Mouse (Mus musculus) bone marrow macrophage, adult 2 months (primary cell): ENCODE measurements at regions not wholly inside any gene's neighbourhood (a gene's known extent, or its start where the extent isn't known, plus 50 kb on each side); places are given as distances from the start of the nearest gene placed in this dataset.

ENCODE experiments used
- H3K27ac ChIP-seq: 2 replicates; pipeline ENCODE4 v1.5.1; 2012; ENCODE audit warnings: low read depth, low read length; ENCODE audit not compliant: insufficient read depth
- H3K4me1 ChIP-seq: 2 replicates; pipeline ENCODE4 v1.6.1; 2012; ENCODE audit warnings: low read length; ENCODE audit not compliant: control insufficient read depth, insufficient read depth
- H3K4me3 ChIP-seq: 2 replicates; pipeline ENCODE4 v1.5.1; 2012; ENCODE audit warnings: mild to moderate bottlenecking, low read length, moderate library complexity; ENCODE audit not compliant: insufficient read depth
- CTCF ChIP-seq: IDR thresholded peaks from 2 replicates; pipeline ENCODE4 v1.5.1; 2012; ENCODE audit warnings: low read depth, mild to moderate bottlenecking, low read length, moderate library complexity
- POLR2A ChIP-seq: IDR thresholded peaks from 2 replicates; pipeline ENCODE4 v1.6.1; 2012; ENCODE audit warnings: mild to moderate bottlenecking, low read depth, low read length, borderline replicate concordance

DNA sequence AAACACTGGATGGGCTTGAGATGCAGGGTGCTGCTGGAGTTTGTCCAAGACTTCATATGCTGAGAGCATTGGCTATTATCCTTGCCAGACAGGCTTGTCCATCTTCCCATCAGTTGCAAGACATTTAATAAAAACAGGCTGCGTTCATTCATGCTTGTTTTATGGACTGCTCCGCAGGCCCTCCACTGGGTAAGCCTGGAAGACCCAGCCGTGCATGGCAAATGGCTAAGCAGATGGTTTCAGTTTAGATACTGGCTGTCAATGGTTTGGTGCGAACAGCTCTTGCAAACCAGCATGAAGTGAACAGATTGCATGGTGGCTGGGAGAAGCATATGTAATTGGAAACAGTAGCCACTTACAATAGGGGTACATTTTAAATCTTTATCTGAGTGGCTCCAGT lies 556.4 kb upstream of the Klf4 start:
- Histone ChIP-seq H3K4me1 (peaks cover 10% of the 10 kb centered on the region), H3K4me3 (no peak overlapping the region), H3K27ac (no peak overlapping the region)
- TF ChIP-seq POLR2A: no peak
- TF ChIP-seq CTCF: no peak

DNA sequence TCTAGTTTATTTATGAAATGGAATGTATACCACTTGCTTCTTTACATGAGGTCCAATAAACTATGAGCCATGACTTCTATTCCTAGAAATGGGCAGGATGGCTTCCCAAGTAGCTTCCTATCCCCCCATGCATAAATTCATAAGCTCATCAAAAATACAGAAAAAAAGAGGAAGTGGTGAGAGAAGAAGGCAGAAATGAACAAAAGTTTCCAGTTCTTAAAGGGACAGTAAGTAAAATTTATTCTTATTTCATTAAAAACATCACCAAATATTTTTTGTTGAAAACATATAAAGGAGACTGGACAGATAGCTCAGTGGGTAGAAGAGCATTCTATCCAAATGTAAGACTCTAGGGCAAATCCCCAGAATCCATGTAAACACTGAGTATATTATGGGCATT lies 554.0 kb upstream of the Klf4 start:
- TF ChIP-seq CTCF (no peak), POLR2A (no peak)
- H3K27ac ChIP-seq: no peak overlapping the region
- peaks cover 14% of the 10 kb centered on the region for H3K4me1 ChIP-seq
- no peak overlapping the region for H3K4me3 ChIP-seq

DNA sequence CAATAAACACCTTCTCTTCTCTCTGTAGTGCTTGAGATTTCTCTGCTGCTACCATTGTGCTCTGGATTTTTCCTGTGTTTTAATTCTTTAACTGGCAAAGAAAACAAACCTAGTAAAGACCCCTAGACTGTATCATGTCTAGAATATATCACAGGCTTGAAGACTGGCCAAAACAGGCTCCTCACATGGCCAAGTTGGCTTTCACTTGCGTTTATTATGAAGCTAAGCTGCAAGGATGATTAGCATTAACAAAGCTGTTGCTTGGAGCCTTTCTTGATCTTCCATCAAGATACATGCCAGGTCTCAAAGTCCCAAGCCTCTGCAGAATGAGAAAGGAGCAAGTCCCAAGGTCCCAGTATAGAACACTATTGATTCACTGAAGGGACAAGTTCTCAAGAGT lies 551.9 kb upstream of the Klf4 start:
- TF ChIP-seq POLR2A: no peak
- no peak for TF ChIP-seq CTCF
- H3K4me3 ChIP-seq: no peak overlapping the region
- H3K4me1 ChIP-seq: peaks cover 22% of the 10 kb centered on the region
- H3K27ac ChIP-seq: no peak overlapping the region

DNA sequence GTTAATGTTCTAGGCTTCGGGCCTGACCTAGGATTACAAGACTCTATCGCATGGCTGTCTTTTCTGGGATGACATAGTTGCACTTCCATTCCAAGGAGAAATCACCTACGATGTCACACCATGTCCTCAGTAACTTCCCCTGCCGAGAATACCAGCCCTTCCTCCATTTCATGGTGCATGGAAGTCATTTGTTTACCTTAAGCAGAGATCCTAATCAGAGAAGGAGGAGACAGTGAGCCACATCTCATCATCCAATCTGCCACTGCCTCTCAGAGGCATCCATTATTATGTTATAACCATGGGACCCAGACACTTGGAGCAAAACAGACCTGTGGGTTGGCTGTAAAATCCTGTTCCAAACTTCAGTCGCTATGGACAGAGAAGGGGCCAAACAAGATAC lies 550.1 kb upstream of the Klf4 start:
- H3K4me1 ChIP-seq: peaks cover 22% of the 10 kb centered on the region
- no peak for TF ChIP-seq POLR2A
- no peak for TF ChIP-seq CTCF

DNA sequence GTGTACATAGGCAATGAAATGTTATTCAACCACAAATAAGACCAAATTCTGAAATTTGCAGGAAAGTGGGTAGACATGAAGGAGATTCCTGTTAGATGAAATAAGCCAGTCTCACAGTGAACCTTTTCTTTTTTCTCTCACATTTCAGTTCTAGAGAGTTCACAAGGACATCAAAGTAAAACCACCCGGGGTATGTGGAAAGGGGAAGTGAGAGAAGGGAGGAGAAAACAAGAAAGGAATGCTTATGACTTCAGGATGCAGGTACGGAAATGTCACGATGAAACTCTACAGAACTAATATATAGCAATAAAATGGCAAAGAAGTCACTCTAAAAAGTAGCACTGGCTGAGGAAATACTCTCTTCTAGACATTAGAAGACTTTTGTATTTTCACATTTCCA lies 548.7 kb upstream of the Klf4 start:
- no peak for TF ChIP-seq POLR2A
- no peak for TF ChIP-seq CTCF
- Histone ChIP-seq H3K4me3 (no peak overlapping the region), H3K4me1 (peaks cover 18% of the 10 kb centered on the region), H3K27ac (no peak overlapping the region)

More for the DNA sequence above, 550.1 kb upstream of the Klf4 start:
- no peak overlapping the region for H3K27ac ChIP-seq
- no peak overlapping the region for H3K4me3 ChIP-seq

DNA sequence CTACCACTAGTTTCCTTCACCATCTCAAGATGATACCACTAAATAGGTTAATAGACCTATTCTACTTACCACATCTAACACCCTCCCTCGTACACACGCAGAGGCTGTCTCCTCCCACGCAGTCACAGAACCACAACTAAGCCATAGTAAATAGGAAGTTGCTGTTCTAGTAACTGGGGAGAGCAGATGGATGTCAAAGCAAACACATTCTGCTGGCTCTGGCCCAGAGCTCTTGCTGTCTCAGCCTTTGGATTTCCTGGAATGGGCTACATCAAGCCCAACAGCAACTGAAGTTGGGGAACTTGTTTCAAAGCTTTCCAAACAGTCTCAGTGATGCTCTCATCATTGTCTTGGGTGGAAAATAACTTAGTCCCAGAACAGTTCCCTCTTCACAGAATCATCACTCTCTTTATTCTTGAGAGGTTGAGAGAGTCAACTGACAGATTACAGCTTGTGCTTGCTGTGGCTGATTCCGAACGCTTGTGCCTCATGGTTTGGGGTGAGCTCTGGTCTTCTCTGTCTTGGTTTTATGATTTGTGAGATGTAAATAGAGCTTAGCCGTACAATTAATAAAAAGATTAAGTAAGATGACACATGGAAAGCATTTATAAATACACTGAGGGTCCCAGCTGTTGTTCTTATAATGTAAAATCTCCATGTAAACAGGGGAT lies 538.5 kb upstream of the Klf4 start:
- Histone ChIP-seq H3K27ac (0 out of 2 replicates have a peak overlapping the region, but pooled peaks have one; percentile 14), H3K4me1 (peaks cover 11% of the 10 kb centered on the region), H3K4me3 (no peak overlapping the region)
- TF ChIP-seq CTCF: no peak
- no peak for TF ChIP-seq POLR2A

DNA sequence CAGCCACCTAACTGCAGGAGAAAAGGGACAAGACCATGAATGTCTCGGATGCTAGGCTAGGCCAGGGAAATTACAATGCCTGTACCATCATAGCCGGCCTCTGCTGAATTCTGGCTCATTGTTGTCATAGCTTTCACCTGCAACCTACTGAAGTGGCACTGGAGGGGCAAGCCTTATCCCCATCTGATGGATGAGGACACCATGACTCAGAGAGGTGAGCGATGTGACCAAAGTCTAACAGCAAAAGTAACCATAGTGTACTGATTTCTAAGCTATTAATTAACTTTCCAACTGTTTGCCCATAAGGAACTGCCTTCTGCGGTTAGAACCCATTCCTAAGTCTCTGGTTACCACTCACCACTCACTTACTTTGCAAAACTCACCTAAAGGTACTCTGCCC lies 536.6 kb upstream of the Klf4 start:
- H3K4me3 ChIP-seq: no peak overlapping the region
- no peak overlapping the region for H3K27ac ChIP-seq
- TF ChIP-seq CTCF (no peak), POLR2A (no peak)
- H3K4me1 ChIP-seq: peaks cover 11% of the 10 kb centered on the region

DNA sequence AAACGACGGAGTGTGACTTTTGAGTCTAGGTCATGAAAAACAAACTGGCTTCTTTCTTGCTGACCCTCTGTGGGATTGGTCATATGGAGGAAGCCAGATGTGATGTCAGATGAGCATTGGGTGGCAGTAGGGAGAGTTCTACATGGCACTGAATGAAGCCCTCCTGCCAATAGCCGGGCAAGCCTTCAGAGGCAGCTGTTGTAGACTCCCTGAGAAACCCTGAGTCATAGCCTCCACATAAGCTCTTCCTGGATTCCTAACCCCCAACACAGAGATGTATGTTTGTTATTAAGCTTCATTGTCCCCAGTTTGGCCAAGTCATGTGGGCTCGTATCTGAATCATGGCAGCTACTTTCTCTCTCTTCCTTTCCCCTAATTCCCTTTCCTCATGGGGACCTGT lies 532.4 kb upstream of the Klf4 start:
- Histone ChIP-seq H3K4me3 (no peak overlapping the region), H3K27ac (no peak overlapping the region), H3K4me1 (no peaks in the 10 kb centered on the region)
- TF ChIP-seq CTCF: no peak
- no peak for TF ChIP-seq POLR2A

DNA sequence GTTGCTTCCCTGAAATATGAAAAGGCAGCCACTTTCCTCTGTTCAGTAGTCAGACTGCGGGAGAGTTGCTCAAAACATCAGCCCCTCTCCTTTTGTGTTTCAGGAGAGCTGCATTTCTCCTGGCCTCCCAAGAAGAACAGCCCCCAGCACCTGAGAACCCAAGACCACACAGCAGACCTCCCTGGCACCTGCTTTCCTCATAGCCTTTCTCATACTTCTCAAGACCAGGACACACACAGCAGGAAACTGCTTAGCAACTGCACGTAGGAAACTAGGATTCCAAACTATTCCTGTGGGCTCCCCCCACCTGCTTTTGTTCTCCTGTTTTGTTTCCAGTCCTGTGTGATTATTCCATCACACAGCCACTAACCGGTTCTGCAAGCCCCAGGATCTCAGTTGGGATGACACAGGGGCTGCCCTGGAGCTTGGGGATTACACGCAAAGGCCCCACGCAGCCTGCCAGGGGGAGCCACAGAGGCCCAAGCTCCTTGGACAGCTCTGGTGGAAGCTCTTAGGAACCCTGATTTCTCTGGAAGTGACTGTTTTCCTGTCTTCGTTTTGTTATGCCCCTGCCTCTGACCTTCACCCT lies 519.6 kb upstream of the Klf4 start:
- Histone ChIP-seq H3K27ac (no peak overlapping the region), H3K4me1 (peaks cover 8% of the 10 kb centered on the region; the same call in 1 of the 2 replicates), H3K4me3 (no peak overlapping the region)
- no peak for TF ChIP-seq POLR2A
- TF ChIP-seq CTCF: no peak

DNA sequence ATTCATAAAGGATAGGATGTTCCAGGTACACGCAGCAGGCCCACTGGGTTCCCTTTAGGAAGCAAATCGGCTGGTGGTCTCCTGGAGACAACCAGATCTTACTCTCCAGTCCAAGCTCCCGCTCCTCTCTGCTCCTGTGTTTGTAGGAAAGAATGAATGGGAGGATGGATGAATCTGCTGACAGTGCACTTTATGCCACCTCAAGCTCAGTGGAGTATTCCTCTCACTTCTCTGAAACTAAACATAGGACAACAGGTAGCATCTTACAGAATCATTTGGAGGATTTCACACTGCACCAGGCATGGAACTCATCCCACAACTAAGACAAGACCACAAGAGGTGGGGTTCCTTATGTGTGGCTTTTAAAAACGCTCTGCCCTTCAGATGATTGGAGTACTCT lies 507.1 kb upstream of the Klf4 start:
- Histone ChIP-seq H3K4me3 (no peak overlapping the region), H3K4me1 (no peaks in the 10 kb centered on the region; the same call in 1 of the 2 replicates), H3K27ac (no peak overlapping the region)
- no peak for TF ChIP-seq POLR2A
- TF ChIP-seq CTCF: no peak
